Mouse (Mus musculus) neural tube, embryonic 14.5 days (tissue): ENCODE results near the gene Gstcd. TPM values are rescaled to one million over a fixed set of nuclear protein-coding genes. Genes with fewer than 3 reads are reported as not detected.

Experiments used
- ATAC-seq: fragments of 200-750 bp; cut with Nextera tagmentation; 2 replicates; pipeline ENCODE4 v1.8.0; 2017; ENCODE audit warnings: low read depth, mild to moderate bottlenecking, moderate TSS enrichment, moderate library complexity
- H3K27ac ChIP-seq: fragments of 300-500 bp; sonication (generic); 2 replicates; pipeline ENCODE4 v1.5.1; 2014; ENCODE audit warnings: low read depth, mild to moderate bottlenecking, control low read depth, low read length, moderate library complexity, mixed read lengths
- H3K27me3 ChIP-seq: fragments of 300-500 bp; sonication (generic); 2 replicates; pipeline ENCODE4 v1.6.1; 2014; ENCODE audit warnings: low read length; ENCODE audit not compliant: control insufficient read depth, insufficient read depth
- H3K36me3 ChIP-seq: fragments of 300-500 bp; sonication (generic); 2 replicates; pipeline ENCODE4 v1.6.1; 2014; ENCODE audit warnings: low read length, mixed read lengths; ENCODE audit not compliant: control insufficient read depth, insufficient read depth
- H3K4me1 ChIP-seq: fragments of 300-500 bp; sonication (generic); 2 replicates; pipeline ENCODE4 v1.6.1; 2014; ENCODE audit warnings: low read length; ENCODE audit not compliant: control insufficient read depth, insufficient read depth
- H3K4me2 ChIP-seq: fragments of 300-500 bp; sonication (generic); 2 replicates; pipeline ENCODE4 v1.6.1; 2014; ENCODE audit warnings: mild to moderate bottlenecking, low read depth, low read length, control low read depth
- H3K4me3 ChIP-seq: fragments of 300-500 bp; sonication (generic); 2 replicates; pipeline ENCODE4 v1.5.1; 2014; ENCODE audit warnings: low read depth, low read length, control low read depth, mixed read lengths
- H3K9ac ChIP-seq: fragments of 300-500 bp; sonication (generic); replicated peaks from 2 replicates; pipeline ENCODE4 v1.6.1; 2014; ENCODE audit warnings: low read depth, mild to moderate bottlenecking, control low read depth, low read length, mixed read lengths
- H3K9me3 ChIP-seq: fragments of 300-500 bp; sonication (generic); 2 replicates; pipeline ENCODE4 v1.6.1; 2016; ENCODE audit warnings: low read length; ENCODE audit not compliant: control insufficient read depth
- WGBS: fragments of 180-500 bp; shearing (Covaris S2); extraction: QIAGEN DNeasy Blood & Tissue Kit; methylation state at CpG from one replicate; pipeline ENCODE4 v1.1.7; 2014; 5-methylcytosine and 5-hydroxymethylcytosine counted together
- polyA plus RNA-seq: library from polyadenylated mRNA; unstranded; fragments of >200 nt; fragmentation: Nextera tagmentation; extraction: Ambion mirVana; gene quantifications from 2 replicates; pipeline ENCODE4 v1.2.1, GENCODE M21; 2014

Gene Gstcd
- polyA plus RNA-seq, 1 experiment from 2014 or later: 4.1 TPM

DNA sequence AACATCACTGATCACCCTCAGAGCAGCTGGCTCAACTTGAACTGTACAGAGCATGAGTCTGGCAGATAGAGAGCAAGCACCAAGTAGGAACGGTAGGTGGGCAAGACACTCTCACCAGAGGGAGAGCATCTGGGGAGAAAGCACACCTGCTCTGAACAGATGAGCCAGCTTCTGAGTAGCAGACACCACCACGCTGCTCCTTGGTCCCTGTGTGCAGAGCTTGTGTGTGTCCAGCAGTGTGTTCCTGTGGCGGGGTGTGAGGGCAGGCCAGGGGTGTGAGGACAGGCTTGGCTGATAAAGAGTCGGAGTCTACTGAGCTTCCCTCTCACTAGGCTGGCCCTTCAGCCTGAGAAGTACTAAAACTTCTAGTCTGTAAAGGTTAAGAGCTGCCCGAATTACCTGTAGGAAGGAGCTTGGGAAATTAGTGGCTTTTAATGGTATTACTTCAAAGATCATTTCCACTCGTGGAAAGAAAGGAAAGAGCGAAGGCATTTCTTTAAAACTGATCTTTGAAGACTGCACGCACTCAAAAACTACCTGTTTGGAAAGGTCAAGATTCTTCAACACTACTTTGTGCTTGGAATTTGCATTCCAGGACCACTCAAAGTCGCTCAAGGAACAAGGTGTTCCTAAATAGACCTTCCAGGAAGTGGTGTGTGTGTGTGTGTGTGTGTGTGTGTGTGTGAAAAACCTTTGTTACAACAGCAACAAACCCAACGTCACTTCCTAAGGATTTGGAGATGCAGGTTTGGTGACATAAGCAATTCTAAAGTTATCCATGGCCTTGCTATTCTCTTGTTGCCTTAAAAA lies 151.4 kb downstream of the Gstcd start:
- Histone ChIP-seq H3K9ac (no peak overlapping the region), H3K36me3 (no peaks in the 10 kb centered on the region), H3K9me3 (no peaks in the 10 kb centered on the region), H3K27ac (no peak overlapping the region), H3K4me1 (no peaks in the 10 kb centered on the region), H3K27me3 (no peaks in the 10 kb centered on the region), H3K4me3 (no peak overlapping the region), H3K4me2 (no peak overlapping the region)
- 88% methylated on average over 10 of the region's 10 CpGs for WGBS
- ATAC-seq: no peak

DNA sequence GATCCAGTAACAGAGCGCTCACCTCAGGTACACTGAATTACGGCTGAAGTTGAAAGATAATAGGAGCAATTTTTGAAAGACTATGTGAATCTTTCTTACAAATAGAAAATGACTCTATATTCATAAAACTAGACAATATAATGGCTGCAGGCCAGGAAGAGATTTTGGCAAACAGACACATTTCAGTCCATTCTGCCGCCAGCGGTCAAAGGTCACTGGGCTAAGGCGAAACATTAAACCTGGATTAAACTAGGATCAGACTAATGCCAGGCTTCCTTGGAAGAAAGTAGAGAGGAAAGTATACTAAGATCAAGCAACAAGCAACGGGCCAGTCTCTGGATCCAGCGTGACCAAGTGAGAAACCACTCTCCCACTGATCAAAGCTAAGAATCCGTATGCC lies 152.8 kb downstream of the Gstcd start:
- Histone ChIP-seq H3K4me2 (no peak overlapping the region), H3K9ac (no peak overlapping the region), H3K36me3 (no peaks in the 10 kb centered on the region), H3K27ac (no peak overlapping the region), H3K27me3 (no peaks in the 10 kb centered on the region), H3K9me3 (no peaks in the 10 kb centered on the region), H3K4me3 (no peak overlapping the region), H3K4me1 (no peaks in the 10 kb centered on the region)
- 89% methylated on average over 8 of the region's 8 CpGs for WGBS
- ATAC-seq: no peak

DNA sequence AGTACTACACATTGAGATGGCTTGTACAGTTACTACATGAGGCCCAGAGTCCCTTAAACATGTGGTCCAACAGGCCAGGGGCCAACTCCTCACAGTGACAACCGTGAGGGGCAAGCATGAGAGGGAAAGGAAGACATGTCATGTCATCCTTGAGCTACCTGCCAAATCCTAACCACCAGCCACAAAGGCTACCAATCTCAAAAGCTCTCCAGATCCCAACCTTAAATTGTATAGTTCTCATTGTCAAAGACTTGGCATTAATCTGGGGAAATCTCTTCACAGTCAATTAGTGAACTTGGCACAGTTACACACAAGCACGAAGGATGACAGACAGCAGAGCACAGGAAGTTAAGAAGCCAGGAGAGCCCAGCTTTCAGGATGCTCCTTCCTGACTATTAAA lies 157.2 kb downstream of the Gstcd start:
- ATAC-seq: no peak
- no peak overlapping the region for H3K27ac ChIP-seq
- H3K9ac ChIP-seq: no peak overlapping the region
- H3K4me1 ChIP-seq: no peaks in the 10 kb centered on the region
- no peak overlapping the region for H3K4me3 ChIP-seq
- H3K27me3 ChIP-seq: no peaks in the 10 kb centered on the region
- H3K4me2 ChIP-seq: no peak overlapping the region
- no peaks in the 10 kb centered on the region for H3K36me3 ChIP-seq
- no peaks in the 10 kb centered on the region for H3K9me3 ChIP-seq
- WGBS: 64% methylated on average over 2 of the region's 2 CpGs

Other genes with a start within 250 kb of the Gstcd start
- 12.0 and 14.5 TPM in 2 replicates for gene Npnt, start 141.7 kb downstream of the Gstcd start, polyA plus RNA-seq
- gene Ints12, start 193 bp downstream of the Gstcd start, polyA plus RNA-seq: 16.6 and 20.6 TPM in 2 replicates
- gene Arhgef38, start 142.9 kb upstream of the Gstcd start, polyA plus RNA-seq: not detected in 2 replicates
- 82.2 and 91.1 TPM in 2 replicates for gene Ppa2, start 218.1 kb upstream of the Gstcd start, polyA plus RNA-seq